Mouse (Mus musculus): ENCODE results near the gene Fam189a1. TPM values are rescaled to one million over a fixed set of nuclear protein-coding genes. Genes with fewer than 3 reads are reported as not detected.

Fam189a1 gene
- polyA plus RNA-seq, 1 experiment: 17.1 TPM

- TF ChIP-seq CTCF (IDR thresholded peaks at IDR 0.05; ENCODE audit: borderline replicate concordance, insufficient read depth, low read depth, low read length) (no peak), POLR2A (IDR thresholded peaks at IDR 0.05; ENCODE audit: borderline replicate concordance, insufficient read depth, low read length) (no peak)
- 87% methylated on average over 3 of the region's 3 CpGs for WGBS
- DNase-seq: no peak
These were observed 305.6 kb downstream of the Fam189a1 start for GRCm38 (mm10) chr7:64850791-64851190.

GRCm38 (mm10) chr7:64847366-64847899 is 308.9 kb downstream of the Fam189a1 start:
- TF ChIP-seq POLR2A (IDR thresholded peaks at IDR 0.05; ENCODE audit: borderline replicate concordance, insufficient read depth, low read length): no peak
- no peak for TF ChIP-seq CTCF (IDR thresholded peaks at IDR 0.05; ENCODE audit: borderline replicate concordance, insufficient read depth, low read depth, low read length)
- no peak overlapping the region for H3K4me3 ChIP-seq (replicated peaks; ENCODE audit: insufficient read depth, low read depth, low read length)
- H3K27me3 ChIP-seq (ENCODE audit: control insufficient read depth, insufficient read depth, low read length): no peaks in the 10 kb centered on the region
- no peaks in the 10 kb centered on the region for H3K4me1 ChIP-seq (ENCODE audit: control insufficient read depth, insufficient read depth, low read length)
- H3K27ac ChIP-seq (ENCODE audit: insufficient read depth, low read length): no peak overlapping the region
- DNase-seq: no peak
- 86% methylated on average over 5 of the region's 5 CpGs for WGBS

More at GRCm38 (mm10) chr7:64850791-64851190, 305.6 kb downstream of the Fam189a1 start:
- Histone ChIP-seq H3K4me3 (replicated peaks; ENCODE audit: insufficient read depth, low read depth, low read length) (no peak overlapping the region), H3K27ac (ENCODE audit: insufficient read depth, low read length) (no peak overlapping the region), H3K4me1 (ENCODE audit: control insufficient read depth, insufficient read depth, low read length) (peaks cover 3% of the 10 kb centered on the region), H3K27me3 (ENCODE audit: control insufficient read depth, insufficient read depth, low read length) (no peaks in the 10 kb centered on the region)

GRCm38 (mm10) chr7:64846061-64846460 is 310.3 kb downstream of the Fam189a1 start:
- TF ChIP-seq CTCF (IDR thresholded peaks at IDR 0.05; ENCODE audit: borderline replicate concordance, insufficient read depth, low read depth, low read length) (no peak), POLR2A (IDR thresholded peaks at IDR 0.05; ENCODE audit: borderline replicate concordance, insufficient read depth, low read length) (no peak)
- WGBS: 30% methylated on average over 3 of the region's 3 CpGs
- H3K27me3 ChIP-seq (ENCODE audit: control insufficient read depth, insufficient read depth, low read length): no peaks in the 10 kb centered on the region

GRCm38 (mm10) chr7:64840946-64841659 is 315.3 kb downstream of the Fam189a1 start:
- TF ChIP-seq POLR2A (IDR thresholded peaks at IDR 0.05; ENCODE audit: borderline replicate concordance, insufficient read depth, low read length): no peak
- no peak for TF ChIP-seq CTCF (IDR thresholded peaks at IDR 0.05; ENCODE audit: borderline replicate concordance, insufficient read depth, low read depth, low read length)
- DNase-seq: no peak

More at GRCm38 (mm10) chr7:64846061-64846460, 310.3 kb downstream of the Fam189a1 start:
- Histone ChIP-seq H3K4me3 (replicated peaks; ENCODE audit: insufficient read depth, low read depth, low read length) (no peak overlapping the region), H3K4me1 (ENCODE audit: control insufficient read depth, insufficient read depth, low read length) (no peaks in the 10 kb centered on the region), H3K27ac (ENCODE audit: insufficient read depth, low read length) (no peak overlapping the region)
- DNase-seq: no peak

GRCm38 (mm10) chr7:64840576-64840895 is 315.8 kb downstream of the Fam189a1 start:
- WGBS: 73% methylated on average over 1 of the region's 1 CpGs
- Histone ChIP-seq H3K4me3 (replicated peaks; ENCODE audit: insufficient read depth, low read depth, low read length) (no peak overlapping the region), H3K4me1 (ENCODE audit: control insufficient read depth, insufficient read depth, low read length) (peaks cover 3% of the 10 kb centered on the region; the same call in 1 of the 2 replicates), H3K27me3 (ENCODE audit: control insufficient read depth, insufficient read depth, low read length) (no peaks in the 10 kb centered on the region), H3K27ac (ENCODE audit: insufficient read depth, low read length) (no peak overlapping the region)
- TF ChIP-seq POLR2A (IDR thresholded peaks at IDR 0.05; ENCODE audit: borderline replicate concordance, insufficient read depth, low read length): no peak
- TF ChIP-seq CTCF (IDR thresholded peaks at IDR 0.05; ENCODE audit: borderline replicate concordance, insufficient read depth, low read depth, low read length): no peak
- DNase-seq: no peak

More at GRCm38 (mm10) chr7:64840946-64841659, 315.3 kb downstream of the Fam189a1 start:
- Histone ChIP-seq H3K4me1 (ENCODE audit: control insufficient read depth, insufficient read depth, low read length) (peaks cover 3% of the 10 kb centered on the region; the same call in 1 of the 2 replicates), H3K27me3 (ENCODE audit: control insufficient read depth, insufficient read depth, low read length) (no peaks in the 10 kb centered on the region), H3K27ac (ENCODE audit: insufficient read depth, low read length) (no peak overlapping the region), H3K4me3 (replicated peaks; ENCODE audit: insufficient read depth, low read depth, low read length) (no peak overlapping the region)
- WGBS: 36% methylated on average over 10 of the region's 10 CpGs

- no peak overlapping the region for H3K4me3 ChIP-seq (replicated peaks; ENCODE audit: insufficient read depth, low read depth, low read length)
- H3K4me1 ChIP-seq (ENCODE audit: control insufficient read depth, insufficient read depth, low read length): peaks cover 3% of the 10 kb centered on the region; the same call in 1 of the 2 replicates
- no peaks in the 10 kb centered on the region for H3K27me3 ChIP-seq (ENCODE audit: control insufficient read depth, insufficient read depth, low read length)
- no peak overlapping the region for H3K27ac ChIP-seq (ENCODE audit: insufficient read depth, low read length)
- TF ChIP-seq POLR2A (IDR thresholded peaks at IDR 0.05; ENCODE audit: borderline replicate concordance, insufficient read depth, low read length) (no peak), CTCF (IDR thresholded peaks at IDR 0.05; ENCODE audit: borderline replicate concordance, insufficient read depth, low read depth, low read length) (0 out of 2 replicates have a peak, but pooled peaks have one; percentile 9)
- DNase-seq: peak; percentile 17 to 24
- WGBS: 8% methylated on average over 21 of the region's 21 CpGs
These were observed 316.4 kb downstream of the Fam189a1 start for GRCm38 (mm10) chr7:64839801-64840575.

- no peak for DNase-seq
These were observed 317.1 kb downstream of the Fam189a1 start for GRCm38 (mm10) chr7:64839281-64839680.

More at GRCm38 (mm10) chr7:64839281-64839680, 317.1 kb downstream of the Fam189a1 start:
- no peaks in the 10 kb centered on the region for H3K27me3 ChIP-seq (ENCODE audit: control insufficient read depth, insufficient read depth, low read length)
- WGBS: 68% methylated on average over 2 of the region's 2 CpGs
- no peak overlapping the region for H3K4me3 ChIP-seq (replicated peaks; ENCODE audit: insufficient read depth, low read depth, low read length)
- TF ChIP-seq POLR2A (IDR thresholded peaks at IDR 0.05; ENCODE audit: borderline replicate concordance, insufficient read depth, low read length) (no peak), CTCF (IDR thresholded peaks at IDR 0.05; ENCODE audit: borderline replicate concordance, insufficient read depth, low read depth, low read length) (no peak)
- H3K4me1 ChIP-seq (ENCODE audit: control insufficient read depth, insufficient read depth, low read length): peaks cover 3% of the 10 kb centered on the region; the same call in 1 of the 2 replicates
- H3K27ac ChIP-seq (ENCODE audit: insufficient read depth, low read length): no peak overlapping the region
